Mouse (Mus musculus): ENCODE results near the gene Grap2. TPM values are rescaled to one million over a fixed set of nuclear protein-coding genes. Genes with fewer than 3 reads are reported as not detected.

The Grap2 gene
- polyA plus RNA-seq, 1 experiment, result 16.9 TPM

GRCm38 (mm10) chr15:80544115-80544514 is 28.3 kb upstream of the Grap2 start:
- Histone ChIP-seq H3K27me3 (ENCODE audit: control insufficient read depth) (peaks cover 9% of the 10 kb centered on the region), H3K9me3 (ENCODE audit: control insufficient read depth, low read length) (no peaks in the 10 kb centered on the region), H3K36me3 (ENCODE audit: control insufficient read depth) (no peaks in the 10 kb centered on the region), H3K4me3 (replicated peaks) (no peak overlapping the region), H3K4me1 (ENCODE audit: control insufficient read depth) (peaks cover 26% of the 10 kb centered on the region)
- TF ChIP-seq GATA1 (IDR thresholded peaks at IDR 0.05; ENCODE audit: low read length), result no peak
- TF ChIP-seq TAL1 (IDR thresholded peaks at IDR 0.05; ENCODE audit: low read length), result no peak

GRCm38 (mm10) chr15:80545430-80545829 is 27.0 kb upstream of the Grap2 start:
- peaks cover 16% of the 10 kb centered on the region for H3K27me3 ChIP-seq (ENCODE audit: control insufficient read depth)
- no peaks in the 10 kb centered on the region for H3K36me3 ChIP-seq (ENCODE audit: control insufficient read depth)
- TF ChIP-seq GATA1 (IDR thresholded peaks at IDR 0.05; ENCODE audit: low read length), result no peak
- no peak for TF ChIP-seq TAL1 (IDR thresholded peaks at IDR 0.05; ENCODE audit: low read length)
- no peak overlapping the region for H3K4me3 ChIP-seq (replicated peaks)
- peaks cover 20% of the 10 kb centered on the region for H3K4me1 ChIP-seq (ENCODE audit: control insufficient read depth)
- H3K9me3 ChIP-seq (ENCODE audit: control insufficient read depth, low read length), result no peaks in the 10 kb centered on the region

- H3K36me3 ChIP-seq (ENCODE audit: control insufficient read depth), result no peaks in the 10 kb centered on the region
- H3K27me3 ChIP-seq (ENCODE audit: control insufficient read depth), result peaks cover 34% of the 10 kb centered on the region
- TF ChIP-seq GATA1 (IDR thresholded peaks at IDR 0.05; ENCODE audit: low read length), result no peak
- TF ChIP-seq TAL1 (IDR thresholded peaks at IDR 0.05; ENCODE audit: low read length), result no peak
- no peak overlapping the region for H3K4me3 ChIP-seq (replicated peaks)
- H3K4me1 ChIP-seq (ENCODE audit: control insufficient read depth), result no peaks in the 10 kb centered on the region
- H3K9me3 ChIP-seq (ENCODE audit: control insufficient read depth, low read length), result no peaks in the 10 kb centered on the region
Measured at GRCm38 (mm10) chr15:80554860-80555822, 17.3 kb upstream of the Grap2 start.

GRCm38 (mm10) chr15:80556021-80556420 is 16.4 kb upstream of the Grap2 start:
- TF ChIP-seq TAL1 (IDR thresholded peaks at IDR 0.05; ENCODE audit: low read length), result no peak
- no peak for TF ChIP-seq GATA1 (IDR thresholded peaks at IDR 0.05; ENCODE audit: low read length)
- Histone ChIP-seq H3K36me3 (ENCODE audit: control insufficient read depth) (no peaks in the 10 kb centered on the region), H3K4me3 (replicated peaks) (no peak overlapping the region), H3K4me1 (ENCODE audit: control insufficient read depth) (no peaks in the 10 kb centered on the region), H3K27me3 (ENCODE audit: control insufficient read depth) (peaks cover 40% of the 10 kb centered on the region), H3K9me3 (ENCODE audit: control insufficient read depth, low read length) (no peaks in the 10 kb centered on the region)

- H3K27me3 ChIP-seq (ENCODE audit: control insufficient read depth), result peaks cover 43% of the 10 kb centered on the region
- H3K4me3 ChIP-seq (replicated peaks), result no peak overlapping the region
- H3K9me3 ChIP-seq (ENCODE audit: control insufficient read depth, low read length), result no peaks in the 10 kb centered on the region
- H3K4me1 ChIP-seq (ENCODE audit: control insufficient read depth), result no peaks in the 10 kb centered on the region
- TF ChIP-seq GATA1 (IDR thresholded peaks at IDR 0.05; ENCODE audit: low read length), result no peak
- no peak for TF ChIP-seq TAL1 (IDR thresholded peaks at IDR 0.05; ENCODE audit: low read length)
- H3K36me3 ChIP-seq (ENCODE audit: control insufficient read depth), result no peaks in the 10 kb centered on the region
Measured at GRCm38 (mm10) chr15:80557745-80558144, 14.6 kb upstream of the Grap2 start.

GRCm38 (mm10) chr15:80559534-80559933 is 12.9 kb upstream of the Grap2 start:
- no peak for TF ChIP-seq TAL1 (IDR thresholded peaks at IDR 0.05; ENCODE audit: low read length)
- TF ChIP-seq GATA1 (IDR thresholded peaks at IDR 0.05; ENCODE audit: low read length), result no peak
- Histone ChIP-seq H3K9me3 (ENCODE audit: control insufficient read depth, low read length) (no peaks in the 10 kb centered on the region), H3K4me3 (replicated peaks) (no peak overlapping the region), H3K4me1 (ENCODE audit: control insufficient read depth) (no peaks in the 10 kb centered on the region), H3K36me3 (ENCODE audit: control insufficient read depth) (no peaks in the 10 kb centered on the region), H3K27me3 (ENCODE audit: control insufficient read depth) (peaks cover 42% of the 10 kb centered on the region)

GRCm38 (mm10) chr15:80559978-80560377 is 12.4 kb upstream of the Grap2 start:
- H3K36me3 ChIP-seq (ENCODE audit: control insufficient read depth), result no peaks in the 10 kb centered on the region
- no peak for TF ChIP-seq GATA1 (IDR thresholded peaks at IDR 0.05; ENCODE audit: low read length)
- TF ChIP-seq TAL1 (IDR thresholded peaks at IDR 0.05; ENCODE audit: low read length), result no peak
- H3K9me3 ChIP-seq (ENCODE audit: control insufficient read depth, low read length), result no peaks in the 10 kb centered on the region
- H3K4me3 ChIP-seq (replicated peaks), result no peak overlapping the region
- H3K4me1 ChIP-seq (ENCODE audit: control insufficient read depth), result no peaks in the 10 kb centered on the region
- H3K27me3 ChIP-seq (ENCODE audit: control insufficient read depth), result peaks cover 45% of the 10 kb centered on the region

- Histone ChIP-seq H3K36me3 (ENCODE audit: control insufficient read depth) (no peaks in the 10 kb centered on the region), H3K27me3 (ENCODE audit: control insufficient read depth) (peaks cover 48% of the 10 kb centered on the region), H3K4me3 (replicated peaks) (no peak overlapping the region), H3K9me3 (ENCODE audit: control insufficient read depth, low read length) (no peaks in the 10 kb centered on the region), H3K4me1 (ENCODE audit: control insufficient read depth) (no peaks in the 10 kb centered on the region)
- TF ChIP-seq TAL1 (IDR thresholded peaks at IDR 0.05; ENCODE audit: low read length), result no peak
- TF ChIP-seq GATA1 (IDR thresholded peaks at IDR 0.05; ENCODE audit: low read length), result no peak
Measured at GRCm38 (mm10) chr15:80560646-80561580, 11.5 kb upstream of the Grap2 start.

- H3K4me1 ChIP-seq (ENCODE audit: control insufficient read depth), result no peaks in the 10 kb centered on the region
- H3K36me3 ChIP-seq (ENCODE audit: control insufficient read depth), result no peaks in the 10 kb centered on the region
- TF ChIP-seq GATA1 (IDR thresholded peaks at IDR 0.05; ENCODE audit: low read length) (no peak), TAL1 (IDR thresholded peaks at IDR 0.05; ENCODE audit: low read length) (no peak)
- H3K9me3 ChIP-seq (ENCODE audit: control insufficient read depth, low read length), result no peaks in the 10 kb centered on the region
- H3K4me3 ChIP-seq (replicated peaks), result no peak overlapping the region
- peaks cover 48% of the 10 kb centered on the region for H3K27me3 ChIP-seq (ENCODE audit: control insufficient read depth)
Measured at GRCm38 (mm10) chr15:80562446-80562845, 9.9 kb upstream of the Grap2 start.
